ENCODE assay signal across 30 mouse cellular contexts in the genomic region with DNA sequence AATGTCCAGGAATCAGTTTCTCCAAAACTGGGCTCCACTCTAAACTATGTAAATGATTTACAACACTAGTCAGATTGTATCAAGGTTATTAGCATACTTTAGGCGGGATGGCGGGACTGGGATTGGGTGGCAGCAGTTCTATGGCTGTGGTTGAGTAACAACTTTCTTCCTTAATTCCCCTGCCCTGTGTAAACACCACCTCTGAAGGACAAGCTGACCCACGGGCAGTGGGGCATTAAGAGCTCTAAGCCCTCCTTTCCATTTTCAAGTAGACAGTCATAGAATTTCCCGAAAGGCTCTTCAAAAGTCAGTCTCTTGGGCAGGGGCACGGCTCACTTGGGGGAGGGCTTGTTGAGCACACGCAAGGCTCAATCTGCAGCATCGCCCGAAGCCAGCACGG. TPM values are rescaled to one million over a fixed set of nuclear protein-coding genes. Genes with fewer than 3 reads are reported as not detected.
DNase-seq lines count a peak whose midpoint lies in the region; ATAC-seq and TF ChIP-seq lines count a peak whose summit lies in the region.
"Had no signal": no experiment of that assay in that cellular context is flagged by ENCODE, and none has a peak within 500 bp of the region (broad histone marks: within the 10 kb centered on the region; RNA-seq: fewer than 3 reads in every experiment).

No protein-coding gene starts in this region.

- intact Hi-C loops in left cerebral cortex, postnatal 4 days (cut with DNase I) = no loop called here

- no peaks in the 10 kb centered on the region for H3K4me1 ChIP-seq in midbrain, embryonic 11.5 days (ENCODE audit: control insufficient read depth, insufficient read depth, low read length)
- H3K4me1 ChIP-seq in midbrain, embryonic 16.5 days (ENCODE audit: control insufficient read depth, insufficient read depth, low read length) = 0 out of 2 replicates have a peak, but pooled peaks cover 4% of the 10 kb centered on the region
- H3K4me1 ChIP-seq in kidney, adult 2 months (ENCODE audit: control insufficient read depth, insufficient read depth, low read length) = peaks cover 10% of the 10 kb centered on the region; the same call in 1 of the 2 replicates
- H3K4me1 ChIP-seq: liver, embryonic 15.5 days; midbrain, embryonic 15.5 days had no signal

- peak; percentile 65 for DNase-seq in midbrain, embryonic 11.5 days (ENCODE audit: low spot score, missing footprints)
- peak; percentile 83 for DNase-seq in kidney, adult 2 months
- DNase-seq in kidney, postnatal 10 days = peak; percentile 61
- DNase-seq in yolk sac, embryonic 10.5 days (ENCODE audit: low spot score) = peak; percentile 21
- no peak for DNase-seq in retina, postnatal 1 day
- no peak for DNase-seq in cerebellum, adult 9-11 months
- DNase-seq in left cerebral cortex, postnatal 4 days = no peak
- DNase-seq: B cell, adult 2 months; cerebellum, adult 8-10 months; gastrocnemius, postnatal 36 days; layer of hippocampus, postnatal 36 days; right cerebral cortex, postnatal 25 days; thymus, postnatal 14 days had no signal

- no peaks in the 10 kb centered on the region for H3K9me3 ChIP-seq in midbrain, embryonic 11.5 days (ENCODE audit: control insufficient read depth, low read length)
- H3K9me3 ChIP-seq in midbrain, embryonic 16.5 days (replicated peaks; ENCODE audit: control insufficient read depth, low read length, poor library complexity, severe bottlenecking) = no peaks in the 10 kb centered on the region
- H3K9me3 ChIP-seq: embryonic facial prominence, embryonic 12.5 days; forebrain, embryonic 13.5 days; limb, embryonic 15.5 days; liver, embryonic 15.5 days; midbrain, embryonic 15.5 days; neural tube, embryonic 15.5 days had no signal

- no peak for TF ChIP-seq POLR2A in kidney, adult 2 months (IDR thresholded peaks at IDR 0.05; ENCODE audit: low read depth, low read length)

- no peak overlapping the region for H3K4me3 ChIP-seq in midbrain, embryonic 11.5 days (ENCODE audit: low read depth, low read length)
- H3K4me3 ChIP-seq in midbrain, embryonic 16.5 days (ENCODE audit: low read depth, low read length) = no peak overlapping the region
- peak overlapping the region; percentile 26; the same call in 1 of the 2 replicates for H3K4me3 ChIP-seq in kidney, adult 2 months (ENCODE audit: insufficient read depth, low read depth, low read length)
- H3K4me3 ChIP-seq: embryonic facial prominence, embryonic 12.5 days; erythroblast, embryonic 14.5 days; forebrain, embryonic 13.5 days; layer of hippocampus, adult 2 months; limb, embryonic 15.5 days; liver, embryonic 15.5 days; midbrain, embryonic 15.5 days; neural tube, embryonic 15.5 days had no signal

- ATAC-seq in midbrain, embryonic 11.5 days (ENCODE audit: low FRiP score) = no peak
- no peak for ATAC-seq in midbrain, embryonic 16.5 days
- ATAC-seq: forebrain, embryonic 13.5 days; midbrain, embryonic 15.5 days had no signal

- no peaks in the 10 kb centered on the region for H3K36me3 ChIP-seq in midbrain, embryonic 11.5 days (ENCODE audit: control insufficient read depth, insufficient read depth, low read length)
- no peaks in the 10 kb centered on the region for H3K36me3 ChIP-seq in midbrain, embryonic 16.5 days (ENCODE audit: control insufficient read depth, insufficient read depth, low read length)
- no peaks in the 10 kb centered on the region for H3K36me3 ChIP-seq in kidney, adult 2 months (ENCODE audit: control insufficient read depth, insufficient read depth, low read length)
- H3K36me3 ChIP-seq: embryonic facial prominence, embryonic 12.5 days; limb, embryonic 15.5 days; liver, embryonic 15.5 days; midbrain, embryonic 15.5 days; neural tube, embryonic 15.5 days had no signal

- WGBS in midbrain, embryonic 11.5 days = 76% methylated on average over 9 of the region's 9 CpGs
- 75% methylated on average over 9 of the region's 9 CpGs for WGBS in midbrain, embryonic 16.5 days
- 29% methylated on average over 9 of the region's 9 CpGs for WGBS in kidney, adult 2 months

- no peak overlapping the region for H3K27ac ChIP-seq in midbrain, embryonic 11.5 days (ENCODE audit: low read depth, low read length)
- H3K27ac ChIP-seq in midbrain, embryonic 16.5 days (ENCODE audit: low read length) = no peak overlapping the region
- peak overlapping the region; percentile 86 for H3K27ac ChIP-seq in kidney, adult 2 months (ENCODE audit: insufficient read depth, low read depth, low read length)
- H3K27ac ChIP-seq: embryonic facial prominence, embryonic 12.5 days; forebrain, embryonic 13.5 days; layer of hippocampus, adult 2 months; limb, embryonic 15.5 days; liver, embryonic 15.5 days; midbrain, embryonic 15.5 days; neural tube, embryonic 15.5 days had no signal

- H3K9ac ChIP-seq in midbrain, embryonic 11.5 days (ENCODE audit: low read length) = no peak overlapping the region
- no peak overlapping the region for H3K9ac ChIP-seq in midbrain, embryonic 16.5 days (ENCODE audit: low read depth, low read length)
- H3K9ac ChIP-seq: embryonic facial prominence, embryonic 12.5 days; forebrain, embryonic 13.5 days; limb, embryonic 15.5 days; liver, embryonic 15.5 days; midbrain, embryonic 15.5 days; neural tube, embryonic 15.5 days had no signal

- H3K27me3 ChIP-seq in midbrain, embryonic 11.5 days (ENCODE audit: control insufficient read depth, insufficient read depth, low read length) = no peaks in the 10 kb centered on the region
- no peaks in the 10 kb centered on the region for H3K27me3 ChIP-seq in midbrain, embryonic 16.5 days (ENCODE audit: control insufficient read depth, insufficient read depth, low read depth, low read length)
- H3K27me3 ChIP-seq in kidney, adult 2 months (replicated peaks; ENCODE audit: control insufficient read depth, insufficient read depth, low read length) = no peaks in the 10 kb centered on the region
- H3K27me3 ChIP-seq: embryonic facial prominence, embryonic 12.5 days; forebrain, embryonic 13.5 days; midbrain, embryonic 15.5 days; neural tube, embryonic 15.5 days had no signal

- no peak for TF ChIP-seq CTCF in kidney, adult 2 months (conservative IDR thresholded peaks at IDR 0.05; ENCODE audit: insufficient read depth, insufficient read length, low read depth, low read length)

- H3K4me2 ChIP-seq in midbrain, embryonic 11.5 days = no peak overlapping the region
- H3K4me2 ChIP-seq in midbrain, embryonic 16.5 days (ENCODE audit: low read length) = no peak overlapping the region
- H3K4me2 ChIP-seq: embryonic facial prominence, embryonic 12.5 days; forebrain, embryonic 13.5 days; limb, embryonic 15.5 days; liver, embryonic 15.5 days; midbrain, embryonic 15.5 days; neural tube, embryonic 15.5 days had no signal

RNA-seq across cellular contexts. Expression of a gene that starts 1.8 kb away (rescaled TPM):
- not detected in 2 replicates for polyA plus RNA-seq in midbrain, embryonic 11.5 days (2014; fragmentation: Nextera tagmentation; extraction: Ambion mirVana)
- polyA plus RNA-seq in midbrain, embryonic 16.5 days (2015; fragmentation: Nextera tagmentation; extraction: Ambion mirVana) = not detected in 2 replicates
- polyA plus RNA-seq in kidney, adult 2 months (2012; rRNA removed) = 240 and 279 TPM in 2 replicates
- not detected for total RNA-seq in left cerebral cortex, postnatal 4 days (2021)
- total RNA-seq: adrenal gland, adult 18-20 months; gastrocnemius, postnatal 36 days; heart, adult 8-10 months; layer of hippocampus, adult 2 months; layer of hippocampus, postnatal 36 days; left cerebral cortex, postnatal 25 days; megakaryocyte, adult 5-6 weeks had no signal
- polyA plus RNA-seq: cortical plate, adult 2 months; embryonic facial prominence, embryonic 12.5 days; erythroblast, embryonic 14.5 days; forebrain, embryonic 13.5 days; frontal cortex, adult 2 months; heart, postnatal 0 days; hindbrain, embryonic 11.5 days; liver, embryonic 15.5 days; midbrain, embryonic 15.5 days; neural tube, embryonic 15.5 days had no signal

RNA-seq across cellular contexts. Expression of a gene that starts 13.5 kb away (rescaled TPM):
- not detected in 2 replicates for polyA plus RNA-seq in midbrain, embryonic 11.5 days (2014; fragmentation: Nextera tagmentation; extraction: Ambion mirVana)
- 0.14 TPM in 1 of 2 replicates, not detected in the other for polyA plus RNA-seq in midbrain, embryonic 16.5 days (2015; fragmentation: Nextera tagmentation; extraction: Ambion mirVana)
- 259 and 302 TPM in 2 replicates for polyA plus RNA-seq in kidney, adult 2 months (2012; rRNA removed)
- total RNA-seq in left cerebral cortex, postnatal 4 days (2021) = 1 to 10 TPM; 3.0 to 3.2 TPM
- total RNA-seq: megakaryocyte, adult 5-6 weeks had no signal
- polyA plus RNA-seq: erythroblast, embryonic 14.5 days; hindbrain, embryonic 11.5 days had no signal

Comparison
In these comparisons a context has a peak if more than half of its experiments do, and no peak if none do; other contexts are left out.
1. DNase-seq: peak in midbrain, embryonic 11.5 days (single experiment), kidney, adult 2 months (single experiment), kidney, postnatal 10 days (single experiment) and yolk sac, embryonic 10.5 days (single experiment); none in retina, postnatal 1 day (single experiment), cerebellum, adult 9-11 months (single experiment) and left cerebral cortex, postnatal 4 days (single experiment).
2. RNA of a gene that starts 1.8 kb away (polyA plus RNA-seq): 240 to 279 TPM in kidney, adult 2 months; not detected in midbrain, embryonic 11.5 days and not detected in midbrain, embryonic 16.5 days; every median in the first group is over 100 times any median in the second.
3. RNA of a gene that starts 13.5 kb away (polyA plus RNA-seq): 259 to 302 TPM in kidney, adult 2 months; 0.14 TPM in midbrain, embryonic 16.5 days and not detected in midbrain, embryonic 11.5 days; every median in the first group is over 100 times any median in the second.